Mouse (Mus musculus) adrenal gland, adult 8-10 months (tissue): Measurements from ENCODE around the gene Olfr1218. TPM values are rescaled to one million over a fixed set of nuclear protein-coding genes. Genes with fewer than 3 reads are reported as not detected.

Experiments
- DNase-seq: peaks from one replicate; pipeline ENCODE4 v3.0.0; 2022
- total RNA-seq, 4 experiments: library from RNA; stranded (reverse); gene quantifications; 2 replicates each; pipeline ENCODE4 v1.2.4; 2022

The Olfr1218 gene
- total RNA-seq: not detected

DNA sequence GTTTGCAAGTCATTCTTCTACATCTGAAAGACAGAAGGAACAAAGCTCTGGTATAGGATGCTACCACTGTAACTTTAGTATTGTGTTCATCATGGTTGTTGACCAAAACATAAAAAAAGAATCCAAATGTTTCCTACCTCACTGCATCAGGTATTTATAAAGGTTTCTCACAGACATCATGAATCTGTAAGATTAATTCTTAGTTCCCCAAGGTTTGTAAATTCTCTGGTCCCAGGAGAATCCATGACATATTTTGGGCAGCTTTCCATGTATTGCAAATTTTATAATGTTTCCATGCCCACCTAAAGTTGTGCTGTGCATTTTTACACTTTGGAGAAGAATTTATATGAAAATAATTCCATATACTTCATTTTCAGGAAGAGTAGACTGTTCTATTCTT, at the start of gene Olfr1218:
Gene Olfr1218 (minus strand): TSS at position 101 of the 400 bp plus-strand sequence.
- DNase-seq: no peak

DNA sequence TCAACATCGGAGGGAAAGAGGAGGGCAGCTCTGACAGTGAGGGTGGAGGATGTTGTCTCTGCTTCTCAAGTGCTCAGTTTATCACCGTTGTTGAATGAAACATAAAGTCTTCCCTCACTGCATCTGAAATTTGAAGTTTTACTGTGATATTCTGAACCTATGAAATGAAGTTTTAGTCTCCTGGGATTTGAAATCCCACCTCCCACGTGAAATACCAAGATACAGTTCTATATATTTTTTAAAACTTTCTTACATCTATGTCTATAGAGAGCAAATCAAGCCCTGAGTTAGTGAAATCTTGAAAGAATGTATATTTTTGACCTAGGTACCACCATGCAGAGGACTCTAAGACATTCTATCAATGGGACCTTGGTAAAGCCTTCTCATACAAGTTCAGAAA, 45.7 kb upstream of the Olfr1218 start, which contains the start of gene Olfr1220:
Gene Olfr1220 (minus strand): TSS at position 101 of the 400 bp plus-strand sequence.
- DNase-seq: no peak

DNA sequence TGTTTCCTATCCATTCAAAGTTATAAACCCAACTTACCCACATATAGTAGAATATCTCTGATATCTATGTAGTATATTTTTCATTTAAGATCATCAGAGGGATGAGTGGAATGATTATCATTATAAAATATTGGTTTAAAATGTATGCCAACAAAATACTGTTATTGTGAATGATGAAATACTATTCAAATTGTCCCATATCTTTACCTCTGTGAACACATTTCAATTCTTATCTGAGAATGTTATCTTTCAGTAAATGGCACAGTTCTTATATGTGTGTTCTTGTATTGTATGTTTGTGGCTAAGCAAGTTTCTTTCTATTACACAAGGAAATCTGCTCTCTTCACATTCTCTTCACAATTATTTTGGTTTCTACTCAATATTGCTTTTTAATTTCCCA, 44.7 kb upstream of the Olfr1218 start:
- no peak for DNase-seq

DNA sequence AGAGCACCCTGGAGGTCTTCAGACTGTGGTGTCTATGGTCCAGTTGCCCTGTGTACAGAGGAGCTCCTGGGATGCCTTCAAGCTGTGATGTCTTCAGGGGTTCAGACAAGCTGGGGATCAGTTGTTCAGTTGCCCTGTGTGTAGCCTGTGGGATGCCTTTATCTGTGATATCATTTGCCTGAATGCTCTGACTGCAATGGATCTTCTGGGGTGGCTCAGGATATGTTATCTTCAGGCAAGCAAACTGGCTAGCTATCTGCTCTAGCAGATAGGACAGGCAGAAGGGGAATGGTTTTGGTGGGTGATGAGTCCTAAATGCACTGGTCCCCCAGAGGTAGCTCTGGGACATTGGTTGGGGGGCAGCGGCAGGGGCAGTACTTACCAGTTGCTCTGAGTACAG, 32.9 kb upstream of the Olfr1218 start:
- no peak for DNase-seq

DNA sequence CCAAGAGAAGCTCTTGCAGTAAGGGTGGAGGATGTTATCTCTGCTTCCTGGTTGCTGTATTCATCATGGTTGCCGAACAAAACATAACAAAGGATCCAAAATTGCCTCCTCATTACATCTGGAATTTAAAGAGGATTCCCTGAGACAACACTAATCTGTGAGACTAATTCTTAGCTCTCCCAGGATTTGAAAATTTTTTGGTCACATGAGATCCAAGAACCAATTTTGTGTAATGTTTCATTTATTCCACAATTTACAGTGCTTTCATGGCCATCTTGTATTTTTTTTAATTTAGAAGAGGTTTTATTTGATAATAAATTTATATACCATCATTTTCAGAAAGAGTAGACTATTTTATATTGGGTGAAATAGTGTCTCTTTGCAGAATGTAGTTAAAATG, 22.4 kb upstream of the Olfr1218 start, which contains the start of gene Olfr1219:
Gene Olfr1219 (minus strand): TSS at position 101 of the 400 bp plus-strand sequence.
- DNase-seq: no peak

DNA sequence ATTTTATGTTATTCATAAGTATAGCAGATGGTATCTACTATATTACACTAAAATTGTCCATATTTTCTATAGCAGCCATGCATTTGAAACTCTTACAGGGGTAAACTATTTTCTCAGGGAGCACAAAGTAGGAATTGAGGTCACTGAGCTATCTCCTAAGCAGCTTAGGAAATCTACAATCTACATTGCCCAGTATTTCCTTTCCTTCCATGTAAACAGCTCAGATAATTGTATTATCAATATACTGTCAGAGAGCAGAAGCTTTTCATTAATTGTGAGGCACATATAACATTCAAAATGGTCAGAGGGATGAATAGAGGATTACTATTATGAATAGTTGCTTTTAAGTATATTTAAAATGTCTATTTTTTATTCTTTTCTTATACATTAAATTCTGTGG, 20.5 kb upstream of the Olfr1218 start:
- no peak for DNase-seq

DNA sequence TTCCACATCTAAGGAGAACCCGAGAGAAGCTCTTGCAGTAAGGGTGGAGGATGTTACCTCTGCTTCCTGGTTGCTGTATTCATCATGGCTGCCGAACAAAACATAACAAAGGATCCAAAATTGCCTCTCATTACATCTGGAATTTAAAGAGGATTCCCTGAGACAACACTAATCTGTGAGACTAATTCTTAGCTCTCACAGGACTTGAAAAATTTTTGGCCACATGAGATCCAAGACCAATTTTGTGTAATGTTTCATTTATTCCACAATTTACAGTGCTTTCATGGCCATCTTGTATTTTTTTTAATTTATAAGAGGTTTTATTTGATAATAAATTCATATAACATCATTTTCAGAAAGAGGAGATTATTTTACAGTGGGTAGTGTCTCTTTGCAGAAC, 29.0 kb downstream of the Olfr1218 start, which contains the start of gene Olfr1217:
Gene Olfr1217 (minus strand): TSS at position 101 of the 400 bp plus-strand sequence.
- DNase-seq: no peak

DNA sequence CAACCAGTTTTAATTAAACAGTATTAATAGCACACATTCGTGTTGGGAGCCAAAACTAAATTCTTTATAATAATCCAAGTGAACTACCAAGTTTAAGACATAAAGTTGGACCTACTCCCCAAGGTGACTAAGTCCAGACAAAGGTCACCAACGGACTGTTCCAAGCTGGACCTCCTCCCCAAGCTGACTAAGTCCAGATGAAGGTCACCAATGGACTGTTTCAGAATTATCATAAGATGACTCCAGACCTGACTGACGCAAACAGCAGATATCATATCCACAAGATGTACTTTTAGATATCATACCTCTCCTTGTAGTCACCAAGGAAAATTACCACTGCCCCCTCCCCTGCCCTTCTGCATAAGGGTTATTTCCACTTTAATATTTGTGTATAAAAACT, 39.6 kb downstream of the Olfr1218 start:
- peak; percentile 5 for DNase-seq

DNA sequence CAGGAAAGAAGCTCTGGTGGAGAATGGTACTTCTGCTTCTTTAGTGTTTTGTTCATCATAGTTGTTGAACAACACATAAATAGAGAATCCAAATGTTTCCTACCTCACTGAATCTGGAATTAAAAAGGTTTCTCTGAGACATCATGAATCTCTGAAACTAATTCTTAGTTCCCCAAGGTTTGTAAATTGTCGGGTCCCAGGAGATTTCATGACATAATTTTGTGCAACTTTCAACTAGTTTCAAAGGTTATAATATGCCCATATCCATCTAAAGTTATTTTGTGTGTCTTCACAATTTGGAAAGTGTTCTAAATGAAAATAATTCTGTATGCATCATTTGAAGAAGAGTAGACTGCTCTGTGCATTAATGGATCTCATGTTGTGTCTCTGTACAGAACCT, 42.7 kb downstream of the Olfr1218 start, which contains the start of gene Olfr1216:
Gene Olfr1216 (minus strand): TSS at position 101 of the 400 bp plus-strand sequence.
- DNase-seq: no peak

DNA sequence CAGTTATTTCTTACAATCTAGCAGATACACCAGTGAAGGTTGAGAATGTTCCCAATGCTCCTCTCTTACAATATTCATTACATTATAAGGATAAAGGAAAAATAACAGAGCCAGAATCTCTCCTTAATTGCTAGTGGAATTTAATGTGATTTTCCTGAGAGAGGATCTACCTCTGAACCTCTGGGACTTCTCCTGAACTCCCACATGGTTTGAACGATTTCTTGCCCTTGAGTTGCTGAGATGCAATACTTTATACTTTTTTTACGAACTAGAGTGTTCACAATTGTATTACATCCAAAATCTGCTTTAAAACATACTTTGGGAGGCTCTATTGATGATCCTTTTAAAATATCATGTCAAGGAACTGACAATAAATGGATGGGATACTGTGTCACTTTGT, 54.1 kb downstream of the Olfr1218 start, which contains the start of gene Olfr1215:
Gene Olfr1215 (minus strand): TSS at position 101 of the 400 bp plus-strand sequence.
- DNase-seq: no peak

Other genes with a start within 250 kb of the Olfr1218 start
- not detected for gene Olfr1202, start 246.7 kb downstream of the Olfr1218 start, total RNA-seq
- gene Olfr1205, start 231.4 kb downstream of the Olfr1218 start, total RNA-seq: not detected
- not detected for gene Olfr1204, start 211.9 kb downstream of the Olfr1218 start, total RNA-seq
- gene Olfr1206, start 198.0 kb downstream of the Olfr1218 start, total RNA-seq: not detected
- gene Olfr1208, start 158.9 kb downstream of the Olfr1218 start, total RNA-seq: not detected
- not detected for gene Olfr1209, start 146.0 kb downstream of the Olfr1218 start, total RNA-seq
- not detected for gene Olfr1211, start 123.1 kb downstream of the Olfr1218 start, total RNA-seq
- gene Olfr1212, start 107.2 kb downstream of the Olfr1218 start, total RNA-seq: not detected
- gene Gm13762, start 80.9 kb downstream of the Olfr1218 start, total RNA-seq: not detected
- not detected for gene Olfr1214, start 68.5 kb downstream of the Olfr1218 start, total RNA-seq
- not detected for gene Olfr1215, start 54.2 kb downstream of the Olfr1218 start, total RNA-seq
- not detected for gene Olfr1216, start 42.8 kb downstream of the Olfr1218 start, total RNA-seq
- not detected for gene Olfr1217, start 29.1 kb downstream of the Olfr1218 start, total RNA-seq
- not detected for gene Olfr1219, start 22.3 kb upstream of the Olfr1218 start, total RNA-seq
- not detected for gene Olfr1220, start 45.6 kb upstream of the Olfr1218 start, total RNA-seq
- gene Olfr1221, start 56.1 kb upstream of the Olfr1218 start, total RNA-seq: not detected
- not detected for gene Olfr1222, start 71.9 kb upstream of the Olfr1218 start, total RNA-seq
- gene Olfr1223, start 90.4 kb upstream of the Olfr1218 start, total RNA-seq: not detected
- gene Olfr1224-ps1, start 102.9 kb upstream of the Olfr1218 start, total RNA-seq: not detected
- gene Olfr1225, start 113.5 kb upstream of the Olfr1218 start, total RNA-seq: not detected
- not detected for gene Olfr1226, start 138.9 kb upstream of the Olfr1218 start, total RNA-seq
- gene Olfr1228, start 192.9 kb upstream of the Olfr1218 start, total RNA-seq: not detected
- not detected for gene Olfr1229, start 226.8 kb upstream of the Olfr1218 start, total RNA-seq
- gene Olfr1230, start 236.1 kb upstream of the Olfr1218 start, total RNA-seq: not detected
- gene Olfr1231, start 245.9 kb upstream of the Olfr1218 start, total RNA-seq: not detected